ENCODE assay signal across 8 mouse cellular contexts in the genomic region with DNA sequence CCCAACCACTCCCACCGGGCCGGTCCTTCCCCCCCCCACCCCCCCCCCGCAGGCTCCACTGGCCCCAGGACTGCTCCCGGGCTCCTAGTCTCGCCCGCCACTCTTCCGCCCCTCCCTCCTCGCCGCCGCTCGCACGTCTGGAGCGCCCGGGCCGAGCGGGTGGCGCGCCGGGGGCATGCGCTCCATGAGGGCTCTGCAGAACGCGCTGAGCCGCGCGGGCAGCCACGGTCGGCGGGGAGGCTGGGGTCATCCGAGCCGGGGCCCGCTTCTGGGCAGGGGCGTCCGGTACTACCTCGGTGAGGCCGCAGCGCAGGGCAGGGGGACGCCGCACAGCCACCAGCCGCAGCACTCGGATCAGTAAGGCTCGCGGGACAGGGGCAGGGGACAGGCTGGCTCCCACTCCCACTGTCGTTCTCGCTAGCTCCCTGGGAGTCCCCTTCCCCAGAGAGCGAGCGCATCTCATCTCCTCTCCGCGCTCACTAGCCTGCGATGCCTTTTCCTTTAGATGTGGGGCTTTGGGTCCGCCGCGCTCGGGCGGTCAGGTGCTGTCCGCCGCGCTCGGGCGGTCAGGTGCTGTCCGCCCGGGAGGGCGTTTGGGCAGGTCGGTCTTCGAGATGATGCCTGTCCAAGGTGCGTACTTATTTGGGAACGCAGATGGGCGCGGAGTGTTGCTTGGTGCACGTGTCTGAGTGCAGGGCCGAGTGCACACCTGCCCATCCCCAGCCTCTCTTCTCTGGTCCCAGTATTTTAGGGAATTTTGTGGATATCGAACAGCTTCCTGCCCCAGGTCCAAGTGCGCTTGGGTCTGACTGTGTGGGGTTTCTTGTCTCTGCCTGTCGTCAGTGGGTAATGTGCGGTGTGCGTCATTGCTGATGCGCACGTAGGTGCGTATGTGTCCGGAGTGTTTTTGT. TPM values are rescaled to one million over a fixed set of nuclear protein-coding genes. Genes with fewer than 3 reads are reported as not detected.
DNase-seq lines count a peak whose midpoint lies in the region; ATAC-seq lines count a peak whose summit lies in the region.

No protein-coding gene starts in this region.

- H3K4me2 ChIP-seq in lung, embryonic 15.5 days = peak overlapping the region; percentile 98
- peak overlapping the region; percentile 99 for H3K4me2 ChIP-seq in embryonic facial prominence, embryonic 14.5 days (ENCODE audit: low read depth, low read length)
- H3K4me2 ChIP-seq in liver, embryonic 15.5 days = peak overlapping the region; percentile 94

- peaks cover 9% of the 10 kb centered on the region for H3K4me1 ChIP-seq in lung, embryonic 15.5 days
- H3K4me1 ChIP-seq in embryonic facial prominence, embryonic 14.5 days (ENCODE audit: control insufficient read depth, insufficient read depth, low read length) = peaks cover 6% of the 10 kb centered on the region; the same call in 1 of the 2 replicates
- peaks cover 21% of the 10 kb centered on the region for H3K4me1 ChIP-seq in liver, embryonic 15.5 days (replicated peaks)

- peaks cover 19% of the 10 kb centered on the region for H3K27me3 ChIP-seq in lung, embryonic 15.5 days
- H3K27me3 ChIP-seq in embryonic facial prominence, embryonic 14.5 days (replicated peaks; ENCODE audit: control insufficient read depth, insufficient read depth, low read length) = peaks cover 18% of the 10 kb centered on the region
- H3K27me3 ChIP-seq in liver, embryonic 15.5 days = peaks cover 62% of the 10 kb centered on the region

- no peaks in the 10 kb centered on the region for H3K9me3 ChIP-seq in lung, embryonic 15.5 days
- H3K9me3 ChIP-seq in embryonic facial prominence, embryonic 14.5 days (ENCODE audit: control insufficient read depth, low read length) = no peaks in the 10 kb centered on the region
- H3K9me3 ChIP-seq in liver, embryonic 15.5 days (replicated peaks) = no peaks in the 10 kb centered on the region

- H3K4me3 ChIP-seq in lung, embryonic 15.5 days = peak overlapping the region; percentile 68
- peak overlapping the region; percentile 70 for H3K4me3 ChIP-seq in embryonic facial prominence, embryonic 14.5 days (ENCODE audit: low read depth, low read length)
- peak overlapping the region; percentile 67 for H3K4me3 ChIP-seq in liver, embryonic 15.5 days (replicated peaks)

- ATAC-seq in lung, embryonic 15.5 days (ENCODE audit: borderline replicate concordance, extremely low read depth, low FRiP score, low TSS enrichment) = peak; percentile 91
- ATAC-seq in activated CD4-positive, CD25-positive, alpha-beta regulatory T cell, adult 4 months = peak; percentile 48
- peak; percentile 88 for ATAC-seq in embryonic facial prominence, embryonic 14.5 days (ENCODE audit: low read depth)
- ATAC-seq in liver, embryonic 15.5 days (ENCODE audit: insufficient read depth) = peak; percentile 86

- DNase-seq in lung, postnatal 25 days (ENCODE audit: low spot score) = no peak
- no peak for DNase-seq in embryonic facial prominence, embryonic 14.5 days (ENCODE audit: low spot score)
- peak; percentile 69 for DNase-seq in induced T-regulatory cell, adult 2 months (ENCODE audit: low read depth)
- DNase-seq in right cerebral cortex, postnatal 25 days = peak; percentile 59
- DNase-seq in lung, postnatal 36 days = no peak

- H3K27ac ChIP-seq in lung, embryonic 15.5 days = no peak overlapping the region
- H3K27ac ChIP-seq in embryonic facial prominence, embryonic 14.5 days (replicated peaks; ENCODE audit: low read depth, low read length) = no peak overlapping the region
- H3K27ac ChIP-seq in liver, embryonic 15.5 days (replicated peaks) = peak overlapping the region; percentile 62

- H3K9ac ChIP-seq in lung, embryonic 15.5 days = peak overlapping the region; percentile 66
- peak overlapping the region; percentile 67 for H3K9ac ChIP-seq in embryonic facial prominence, embryonic 14.5 days (ENCODE audit: low read depth, low read length)
- peak overlapping the region; percentile 59 for H3K9ac ChIP-seq in liver, embryonic 15.5 days

- WGBS in lung, embryonic 15.5 days = under 1% methylated on average over 69 of the region's 79 CpGs
- WGBS in embryonic facial prominence, embryonic 14.5 days = 3% methylated on average over 32 of the region's 79 CpGs
- WGBS in liver, embryonic 15.5 days (ENCODE audit: insufficient replicate concordance) = 2% methylated on average over 75 of the region's 79 CpGs

- H3K36me3 ChIP-seq in lung, embryonic 15.5 days = no peaks in the 10 kb centered on the region
- no peaks in the 10 kb centered on the region for H3K36me3 ChIP-seq in embryonic facial prominence, embryonic 14.5 days (ENCODE audit: control insufficient read depth, insufficient read depth, low read length)
- no peaks in the 10 kb centered on the region for H3K36me3 ChIP-seq in liver, embryonic 15.5 days (replicated peaks)

RNA-seq across cellular contexts. Expression of a gene that starts 0.5 kb away (rescaled TPM):
- polyA plus RNA-seq in lung, embryonic 15.5 days (2015; fragmentation: Nextera tagmentation; extraction: Ambion mirVana) = 2.1 and 2.2 TPM in 2 replicates
- polyA plus RNA-seq in activated CD4-positive, CD25-positive, alpha-beta regulatory T cell, adult 4 months (2017; shearing (Covaris generic)) = under 1 TPM in 1 of 2 experiments, not detected in 1; 0.26 TPM
- polyA plus RNA-seq in embryonic facial prominence, embryonic 14.5 days (2014; fragmentation: Nextera tagmentation; extraction: Ambion mirVana) = 1.1 and 2.6 TPM in 2 replicates
- polyA plus RNA-seq in liver, embryonic 15.5 days (2015; fragmentation: Nextera tagmentation; extraction: Ambion mirVana) = 10.1 and 15.5 TPM in 2 replicates

RNA-seq across cellular contexts. Expression of a gene that starts 14.7 kb away (rescaled TPM):
- polyA plus RNA-seq in lung, embryonic 15.5 days (2015; fragmentation: Nextera tagmentation; extraction: Ambion mirVana) = 32.2 and 34.9 TPM in 2 replicates
- polyA plus RNA-seq in activated CD4-positive, CD25-positive, alpha-beta regulatory T cell, adult 4 months (2017; shearing (Covaris generic)) = 10 to 100 TPM; 20.9 to 25.0 TPM
- polyA plus RNA-seq in embryonic facial prominence, embryonic 14.5 days (2014; fragmentation: Nextera tagmentation; extraction: Ambion mirVana) = 31.3 and 32.4 TPM in 2 replicates
- polyA plus RNA-seq in liver, embryonic 15.5 days (2015; fragmentation: Nextera tagmentation; extraction: Ambion mirVana) = 6.7 and 6.9 TPM in 2 replicates

RNA-seq across cellular contexts. Expression of a gene that starts 16.8 kb away (rescaled TPM):
- 27.0 and 27.4 TPM in 2 replicates for polyA plus RNA-seq in lung, embryonic 15.5 days (2015; fragmentation: Nextera tagmentation; extraction: Ambion mirVana)
- 10 to 100 TPM; 13.3 to 15.6 TPM for polyA plus RNA-seq in activated CD4-positive, CD25-positive, alpha-beta regulatory T cell, adult 4 months (2017; shearing (Covaris generic))
- 30.8 and 35.8 TPM in 2 replicates for polyA plus RNA-seq in embryonic facial prominence, embryonic 14.5 days (2014; fragmentation: Nextera tagmentation; extraction: Ambion mirVana)
- polyA plus RNA-seq in liver, embryonic 15.5 days (2015; fragmentation: Nextera tagmentation; extraction: Ambion mirVana) = 26.2 and 29.0 TPM in 2 replicates

RNA-seq across cellular contexts. Expression of a gene that starts 30.8 kb away (rescaled TPM):
- not detected in 2 replicates for polyA plus RNA-seq in lung, embryonic 15.5 days (2015; fragmentation: Nextera tagmentation; extraction: Ambion mirVana)
- not detected for polyA plus RNA-seq in activated CD4-positive, CD25-positive, alpha-beta regulatory T cell, adult 4 months (2017; shearing (Covaris generic))
- 0.15 and 0.35 TPM in 2 replicates for polyA plus RNA-seq in embryonic facial prominence, embryonic 14.5 days (2014; fragmentation: Nextera tagmentation; extraction: Ambion mirVana)
- polyA plus RNA-seq in liver, embryonic 15.5 days (2015; fragmentation: Nextera tagmentation; extraction: Ambion mirVana) = not detected in 2 replicates

RNA-seq across cellular contexts. Expression of a gene that starts 37.1 kb away (rescaled TPM):
- 61.4 and 63.1 TPM in 2 replicates for polyA plus RNA-seq in lung, embryonic 15.5 days (2015; fragmentation: Nextera tagmentation; extraction: Ambion mirVana)
- 10 to 100 TPM; 23.7 to 35.9 TPM for polyA plus RNA-seq in activated CD4-positive, CD25-positive, alpha-beta regulatory T cell, adult 4 months (2017; shearing (Covaris generic))
- polyA plus RNA-seq in embryonic facial prominence, embryonic 14.5 days (2014; fragmentation: Nextera tagmentation; extraction: Ambion mirVana) = 35.4 and 53.3 TPM in 2 replicates
- 24.4 and 26.2 TPM in 2 replicates for polyA plus RNA-seq in liver, embryonic 15.5 days (2015; fragmentation: Nextera tagmentation; extraction: Ambion mirVana)

Comparison
In these comparisons a context has a peak if more than half of its experiments do, and no peak if none do; other contexts are left out.
1. DNase-seq: peak in induced T-regulatory cell, adult 2 months (single experiment) and right cerebral cortex, postnatal 25 days (single experiment); none in lung, postnatal 25 days (single experiment), embryonic facial prominence, embryonic 14.5 days (single experiment) and lung, postnatal 36 days (single experiment).
2. Peak in every context shown above with its lines, with median percentiles within 50 percentile points of each other: ATAC-seq, H3K4me2 ChIP-seq, H3K4me3 ChIP-seq and H3K9ac ChIP-seq.